Mouse (Mus musculus) right cerebral cortex, postnatal 14 days (tissue): ENCODE measurements around the gene Lin37.

ENCODE experiments used
- DNase-seq: peaks from one replicate; pipeline ENCODE4 v3.0.0; 2022

Lin37 gene

GRCm38 (mm10) chr7:30551445-30552101 lies 8.1 kb downstream of the Lin37 start:
- no peak for DNase-seq

DNA sequence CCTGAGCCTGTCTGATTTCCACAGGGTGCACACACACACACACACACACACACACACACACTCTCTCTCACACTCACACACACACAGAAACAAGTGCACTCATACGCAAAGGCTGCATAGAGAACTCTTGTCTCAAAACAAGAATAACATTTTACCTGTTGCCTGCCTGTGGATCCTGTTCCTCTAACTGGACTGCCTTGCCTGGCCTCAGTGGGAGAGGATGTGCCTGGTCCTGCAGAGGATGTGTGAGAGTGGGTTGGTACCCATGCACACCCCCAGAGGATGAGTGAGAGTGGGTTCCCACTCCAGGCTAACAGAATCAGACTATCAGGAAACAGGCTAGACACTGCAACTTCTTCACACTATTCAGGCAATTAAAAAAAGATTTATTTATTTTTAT lies 9.0 kb downstream of the Lin37 start:
- no peak for DNase-seq

DNA sequence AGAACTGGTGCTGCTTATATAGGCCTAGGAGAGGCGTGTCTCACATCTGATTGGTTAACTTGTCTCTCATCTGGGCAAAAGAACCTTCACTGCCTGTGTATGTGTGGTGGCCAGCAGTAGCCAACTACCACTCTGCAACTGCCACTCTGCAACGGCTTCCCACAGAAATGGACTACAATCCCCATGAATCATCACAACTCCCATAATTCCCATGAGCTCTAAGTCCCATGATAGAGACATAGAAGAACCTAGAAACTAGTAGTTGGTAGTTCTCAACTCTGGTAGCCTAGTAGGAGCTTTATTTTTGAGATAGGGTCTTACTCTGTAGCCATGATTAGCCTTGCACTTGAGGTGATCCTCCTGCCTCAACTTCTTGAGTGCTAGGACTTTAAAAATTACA lies 9.8 kb downstream of the Lin37 start:
- DNase-seq: no peak

GRCm38 (mm10) chr7:30544327-30544726 lies 15.3 kb downstream of the Lin37 start:
- DNase-seq: no peak

- DNase-seq: no peak
Observed at GRCm38 (mm10) chr7:30540572-30540971, 19.1 kb downstream of the Lin37 start.

- peak; percentile 97 for DNase-seq
Observed at GRCm38 (mm10) chr7:30534633-30535577, 24.7 kb downstream of the Lin37 start, which contains the start of gene Arhgap33. Arhgap33 (minus strand) TSS chr7:30535060.

DNA sequence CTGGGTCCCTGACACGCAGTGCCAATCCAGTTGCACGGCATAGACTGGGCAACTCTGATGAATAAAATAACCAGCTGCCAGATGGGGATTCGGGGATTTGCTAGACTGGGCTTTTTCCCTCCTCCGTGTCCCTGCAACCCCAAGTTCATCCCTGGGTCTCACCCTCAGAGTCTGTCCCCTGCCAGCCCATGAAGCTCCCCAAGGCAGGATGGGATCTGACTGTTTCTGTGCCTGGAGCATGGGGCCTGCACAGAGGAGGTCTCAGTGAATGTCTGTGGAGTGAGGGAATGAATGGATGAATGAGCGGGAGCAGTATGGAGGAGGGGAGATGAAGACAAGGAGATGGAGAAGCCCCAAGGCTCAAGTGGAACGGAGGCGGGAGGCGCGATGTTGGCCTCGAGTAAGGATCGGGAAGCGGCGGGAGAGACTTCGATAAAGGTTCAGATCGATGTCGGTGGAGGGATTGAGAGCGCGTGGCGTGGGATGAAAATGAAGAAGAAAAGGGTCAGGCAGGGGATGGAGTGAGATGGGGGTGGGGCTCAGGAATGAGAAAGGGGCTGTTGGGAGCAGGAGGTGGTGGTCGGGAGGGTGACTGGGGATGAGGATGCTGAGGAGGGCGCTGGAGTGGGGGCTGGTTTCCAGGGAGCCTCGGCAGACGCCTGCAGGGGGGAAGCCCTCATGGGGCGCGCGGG lies 25.6 kb downstream of the Lin37 start:
- DNase-seq: no peak

DNA sequence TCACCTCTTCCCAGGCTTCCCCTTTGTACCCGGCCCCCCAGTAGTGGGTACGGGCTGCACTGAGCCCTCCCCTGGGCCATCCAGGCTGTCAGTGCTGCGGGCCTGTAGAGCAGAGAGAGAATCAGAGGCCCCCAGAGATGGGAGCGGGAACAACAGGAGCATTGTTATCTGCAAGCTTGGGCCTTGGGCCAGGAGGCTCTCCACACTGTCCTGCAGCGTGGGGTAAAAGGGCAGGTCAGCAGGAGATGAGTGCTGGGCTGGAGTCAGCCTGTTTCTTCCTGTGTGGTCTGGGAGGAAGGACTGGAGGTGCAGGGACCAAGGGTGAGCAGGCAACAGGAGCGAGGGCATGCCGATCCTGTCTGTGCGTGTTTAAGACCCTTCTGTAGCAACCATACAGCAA lies 26.7 kb downstream of the Lin37 start:
- no peak for DNase-seq

DNA sequence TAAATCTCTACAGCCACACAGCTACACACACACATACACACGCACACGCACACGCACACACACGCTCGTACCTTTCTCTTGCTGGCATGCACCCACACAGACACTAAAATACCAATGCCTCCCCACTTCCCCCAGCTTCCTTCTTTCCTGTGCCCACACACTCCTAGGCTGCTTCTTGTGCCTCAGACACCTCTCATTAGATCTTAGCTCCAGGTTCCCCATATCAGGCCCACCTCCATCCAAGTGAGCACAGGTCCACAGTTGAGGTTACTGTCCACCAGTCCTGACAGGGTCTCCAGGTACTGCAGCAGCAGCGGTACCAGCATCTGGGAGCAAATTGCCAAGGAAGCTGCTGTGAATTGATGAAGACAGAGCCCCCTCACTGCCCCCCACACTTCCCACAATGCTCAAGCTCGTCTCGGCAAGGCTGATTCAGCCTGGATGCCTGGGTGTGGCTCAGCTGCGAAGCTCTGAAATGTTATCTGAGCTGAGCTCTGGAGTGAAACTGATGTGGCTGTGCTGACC lies 28.3 kb downstream of the Lin37 start:
- DNase-seq: no peak

DNA sequence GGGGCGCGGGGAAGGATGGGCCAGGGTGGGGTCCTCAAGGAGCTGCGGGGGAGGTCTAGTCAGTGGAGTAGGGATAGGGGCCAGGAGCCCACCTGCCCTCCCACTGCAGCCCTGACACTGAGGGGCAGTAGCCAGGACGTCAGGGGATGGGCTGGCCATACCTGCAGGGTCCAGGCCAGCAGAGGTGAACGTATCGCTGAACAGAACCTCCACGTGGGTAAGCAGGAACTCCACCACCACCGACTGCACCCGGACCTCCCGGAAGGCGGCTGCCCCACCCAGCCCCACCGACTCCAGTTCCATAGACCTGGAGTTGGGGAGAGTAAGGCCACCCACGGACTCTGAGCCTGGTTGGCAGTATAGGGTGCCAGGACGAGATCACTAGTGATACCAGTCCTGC lies 32.7 kb downstream of the Lin37 start:
- DNase-seq: no peak

- DNase-seq: no peak
Observed at GRCm38 (mm10) chr7:30526399-30526798, 33.2 kb downstream of the Lin37 start.

DNA sequence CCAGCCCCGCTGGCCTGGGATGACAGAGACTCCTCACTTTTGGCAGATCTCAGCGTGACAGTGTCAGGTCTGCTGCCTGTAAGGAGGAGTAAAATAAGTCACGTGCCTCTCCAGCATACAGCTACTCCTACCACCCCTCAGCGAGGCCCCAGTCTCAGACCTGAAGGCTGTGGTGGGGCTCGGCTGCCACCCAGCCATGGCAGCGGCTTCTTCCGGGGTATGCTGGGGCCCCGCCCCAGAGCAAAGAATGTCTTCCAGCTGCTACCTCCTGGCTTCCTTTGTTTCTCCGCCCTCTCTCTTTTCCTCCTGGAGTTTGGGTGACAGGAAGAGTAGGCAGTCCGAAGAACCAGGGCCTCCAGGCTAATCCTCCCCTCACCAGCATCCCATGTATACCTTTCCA lies 33.7 kb downstream of the Lin37 start:
- no peak for DNase-seq

DNA sequence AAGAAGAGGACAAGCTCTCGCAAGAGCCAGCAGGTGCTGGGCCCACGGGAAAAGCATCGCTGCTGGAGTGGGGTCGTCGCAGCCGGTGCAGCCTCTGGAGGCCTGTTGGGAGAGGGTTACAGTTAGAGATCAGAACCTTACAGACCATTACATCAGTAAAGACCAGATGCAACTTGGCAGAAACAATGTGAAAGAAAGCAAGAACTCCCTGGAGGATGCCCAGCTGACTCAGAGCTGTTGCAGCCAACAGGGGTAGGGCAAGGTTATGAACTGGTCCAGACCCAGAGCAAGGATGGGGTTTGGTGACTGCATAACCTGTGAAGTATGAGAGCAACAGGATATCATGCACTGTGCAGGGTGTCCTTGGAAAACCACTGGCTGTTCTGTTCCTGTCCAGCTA lies 35.2 kb downstream of the Lin37 start:
- DNase-seq: no peak

- DNase-seq: no peak
Observed at GRCm38 (mm10) chr7:30522871-30523270, 36.8 kb downstream of the Lin37 start.

GRCm38 (mm10) chr7:30520856-30521255 lies 38.8 kb downstream of the Lin37 start:
- no peak for DNase-seq

DNA sequence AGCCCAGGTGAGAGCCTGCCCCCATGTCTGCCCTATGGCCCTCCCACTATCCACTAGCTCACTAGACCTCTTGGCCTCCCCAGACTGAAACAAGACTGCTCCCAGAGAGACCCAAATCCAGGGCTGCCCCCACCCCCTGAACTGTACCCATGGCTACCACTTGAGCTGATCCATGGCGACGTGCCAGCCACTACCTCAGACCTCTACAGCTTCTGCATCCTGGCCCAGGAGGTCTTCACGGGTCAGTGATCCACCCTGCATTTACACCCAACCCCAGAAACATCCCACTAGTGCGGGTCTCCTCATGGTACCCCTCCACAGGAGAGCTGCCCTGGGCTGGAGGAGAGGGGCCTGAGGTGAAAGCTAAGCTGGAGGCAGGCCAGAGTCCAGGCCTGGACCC lies 39.2 kb downstream of the Lin37 start:
- no peak for DNase-seq

DNA sequence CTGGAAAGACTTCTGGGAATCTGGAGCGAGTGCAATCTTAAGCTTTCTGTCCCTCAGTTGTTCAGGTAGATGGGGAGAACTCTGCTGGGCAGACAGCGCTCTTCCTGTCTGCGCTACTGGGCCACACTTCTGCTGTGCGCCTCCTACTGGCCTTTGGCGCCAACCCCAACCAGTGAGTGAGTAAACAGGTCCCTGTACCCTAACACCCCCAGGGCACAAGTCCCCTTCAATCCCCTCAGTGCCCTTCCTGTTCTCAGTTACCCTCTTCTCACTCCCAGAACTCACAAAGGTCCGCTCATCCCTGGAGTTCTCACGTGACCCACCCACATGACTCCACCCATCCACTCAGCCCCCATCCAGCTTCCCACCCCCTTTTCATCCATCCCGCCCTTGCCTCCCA lies 41.3 kb downstream of the Lin37 start:
- DNase-seq: no peak

DNA sequence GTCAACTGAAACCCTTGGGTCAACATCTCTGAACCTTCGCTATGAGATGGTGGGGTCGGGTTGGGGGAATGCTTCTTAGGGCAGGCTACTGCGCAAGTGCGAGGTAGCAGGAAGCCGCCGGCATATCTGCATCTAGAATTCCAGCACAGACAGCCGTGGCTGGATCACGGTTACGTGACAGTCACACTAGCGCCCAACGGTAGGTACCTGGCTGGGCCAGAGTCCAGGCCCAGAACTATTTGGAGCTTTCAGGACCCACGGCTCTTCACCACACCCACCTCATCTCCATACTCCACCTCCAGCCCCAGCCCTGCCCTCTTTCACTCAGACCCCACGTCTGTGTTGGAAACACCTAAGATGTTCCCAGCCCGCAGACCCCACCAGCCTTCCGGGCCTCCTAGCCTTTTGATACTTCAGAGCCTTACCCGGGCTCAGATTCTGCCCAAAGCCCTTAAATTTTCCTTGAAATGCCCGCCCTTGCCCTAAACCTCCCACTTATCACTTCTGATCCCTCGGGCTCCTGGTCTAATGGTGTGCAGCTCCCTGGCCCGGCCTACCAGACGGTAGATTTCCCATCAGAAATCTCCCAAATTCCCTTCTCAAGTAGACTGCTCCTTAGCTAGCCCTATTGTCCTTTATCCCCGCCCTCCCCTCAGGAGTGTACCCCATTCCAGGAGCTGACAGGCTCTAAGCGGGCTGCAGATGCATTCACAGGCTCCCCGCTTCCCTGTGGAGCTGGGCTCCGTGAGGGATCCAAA lies 44.5 kb downstream of the Lin37 start:
- no peak for DNase-seq

- DNase-seq: no peak
Observed at GRCm38 (mm10) chr7:30508061-30508460, 51.6 kb downstream of the Lin37 start.
